Mouse (Mus musculus): ENCODE measurements around the gene Abhd17c.

DNA sequence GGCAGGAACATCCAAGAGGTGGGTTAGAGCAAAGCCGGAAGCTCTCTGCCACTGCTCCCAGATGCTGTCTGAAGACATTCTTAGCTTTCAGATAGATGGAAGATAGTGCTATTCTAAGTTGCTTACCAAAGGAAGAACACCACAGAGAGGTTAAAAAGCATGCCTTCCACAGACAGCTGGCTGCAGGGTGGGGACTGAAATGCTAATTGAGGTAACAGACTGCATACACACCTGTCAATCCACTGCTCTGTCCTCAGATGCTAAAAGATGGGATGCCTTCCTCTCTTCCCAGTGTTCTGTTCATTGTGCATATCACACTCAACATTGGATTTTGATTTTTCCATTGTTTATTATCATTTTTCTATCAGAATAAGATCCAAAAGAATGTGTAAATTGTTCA is 53.6 kb downstream of the Abhd17c start:
- TF ChIP-seq GATA1 (IDR thresholded peaks at IDR 0.05; ENCODE audit: borderline replicate concordance, low read length): no peak
- TF ChIP-seq CTCF (IDR thresholded peaks at IDR 0.05; ENCODE audit: low read depth, low read length): no peak
- TF ChIP-seq TAL1 (conservative IDR thresholded peaks at IDR 0.05; ENCODE audit: low read depth, low read length): no peak
